Mouse (Mus musculus): ENCODE measurements around the gene Fen1.

The Fen1 gene

GRCm38 (mm10) chr19:10213796-10214471, 10.0 kb upstream of the Fen1 start:
- DNase-seq, result no peak

GRCm38 (mm10) chr19:10210885-10211284, 6.9 kb upstream of the Fen1 start:
- no peak for DNase-seq

GRCm38 (mm10) chr19:10208851-10209250, 4.9 kb upstream of the Fen1 start:
- DNase-seq, result no peak

DNA sequence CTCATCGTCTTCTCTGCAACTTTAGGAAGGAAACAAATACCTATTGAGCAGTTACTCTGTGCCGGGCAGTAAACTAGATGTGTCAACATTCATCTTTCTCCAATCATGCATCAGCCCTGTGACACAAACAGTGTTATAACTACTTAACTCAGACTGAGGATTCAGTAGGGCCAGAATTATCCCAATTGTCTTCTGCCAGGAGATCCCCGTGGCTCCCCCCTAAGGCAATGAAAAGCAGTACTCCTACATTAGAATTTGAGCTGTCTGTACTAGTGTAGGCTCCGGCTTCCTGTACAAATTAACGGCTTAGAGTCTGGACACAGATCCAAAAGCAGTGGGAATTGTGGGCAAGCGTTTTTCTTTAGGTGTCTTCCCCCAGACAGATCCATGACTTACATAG, 1.1 kb upstream of the Fen1 start:
- peak; percentile 61 for DNase-seq

DNA sequence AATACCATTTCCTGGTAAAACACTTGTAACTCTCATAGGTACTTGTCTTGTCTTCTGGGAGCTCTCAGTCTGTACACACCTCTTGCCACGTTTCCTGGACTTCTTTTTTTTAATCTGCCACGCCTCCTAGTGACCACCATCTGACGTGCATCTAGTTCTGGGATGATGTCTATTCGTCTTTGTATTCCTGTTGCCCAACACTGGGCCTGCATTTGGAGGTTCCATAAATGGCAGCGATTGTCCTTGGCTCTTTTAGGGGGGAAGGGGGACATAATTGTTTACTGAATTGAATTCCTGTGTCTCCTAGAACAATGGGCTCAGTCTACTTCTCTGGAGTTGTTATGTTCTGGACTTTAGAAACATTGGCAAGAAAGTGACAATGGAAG, 640 bp upstream of the Fen1 start:
- DNase-seq, result peak; percentile 85

GRCm38 (mm10) chr19:10203146-10203847, 672 bp downstream of the Fen1 start:
- no peak for DNase-seq

- DNase-seq, result peak; percentile 88
Observed at GRCm38 (mm10) chr19:10198723-10199122, 5.2 kb downstream of the Fen1 start.

DNA sequence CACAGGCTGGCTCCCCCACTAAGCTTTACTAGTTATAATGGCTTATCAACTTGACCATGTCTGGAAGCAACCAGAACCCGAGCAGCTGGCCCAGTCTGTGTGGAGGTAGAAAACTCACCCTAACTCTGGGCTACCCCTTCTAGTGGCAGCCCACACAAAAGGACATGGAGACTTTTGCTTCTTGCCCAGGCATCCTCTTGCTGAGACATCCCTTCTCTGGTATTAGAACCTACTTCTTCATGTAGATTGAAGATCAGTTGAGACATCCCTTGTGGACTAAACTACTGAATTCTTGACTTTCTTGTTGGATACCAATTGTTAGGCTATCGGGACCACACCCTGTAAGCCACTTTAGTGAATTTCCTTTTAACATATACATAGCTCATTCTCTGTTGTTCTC, 5.7 kb downstream of the Fen1 start:
- no peak for DNase-seq

- no peak for DNase-seq
Observed at GRCm38 (mm10) chr19:10197130-10197529, 6.8 kb downstream of the Fen1 start.

- DNase-seq, result no peak
Observed at GRCm38 (mm10) chr19:10195252-10195651, 8.7 kb downstream of the Fen1 start.

GRCm38 (mm10) chr19:10194337-10194736, 9.6 kb downstream of the Fen1 start:
- DNase-seq, result no peak

- DNase-seq, result peak; percentile 30
Observed at GRCm38 (mm10) chr19:10191326-10191725, 12.6 kb downstream of the Fen1 start.

- peak; percentile 90 for DNase-seq
Observed at GRCm38 (mm10) chr19:10190796-10191195, 13.2 kb downstream of the Fen1 start.

GRCm38 (mm10) chr19:10189940-10190339, 14.0 kb downstream of the Fen1 start:
- no peak for DNase-seq

GRCm38 (mm10) chr19:10189022-10189421, 14.9 kb downstream of the Fen1 start:
- no peak for DNase-seq

DNA sequence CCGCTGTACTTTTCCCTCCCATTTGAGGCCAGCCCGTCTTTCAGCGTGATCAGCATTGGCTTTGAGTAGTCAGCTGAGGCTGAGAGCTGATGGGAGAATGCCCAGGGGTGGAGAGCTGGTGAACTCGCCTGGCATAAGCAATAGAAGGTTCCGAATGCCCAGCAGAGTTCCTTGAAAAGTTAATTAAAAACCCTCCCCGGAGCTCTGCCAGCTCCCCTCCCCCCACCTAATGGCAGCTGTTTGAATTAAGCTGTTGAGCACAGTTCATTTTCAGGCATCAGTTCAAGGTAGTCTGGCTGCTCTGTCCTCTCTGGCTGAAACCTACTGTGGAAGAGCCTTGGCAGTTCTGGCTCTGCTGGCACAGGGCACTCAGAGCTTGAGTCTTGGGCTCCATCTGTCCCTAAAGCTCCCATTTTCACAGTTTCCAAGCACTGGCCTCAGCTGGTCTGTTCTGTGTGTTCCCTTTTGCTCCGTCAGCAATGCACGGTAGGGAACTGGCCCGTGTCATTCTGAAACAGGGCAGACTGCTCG, 15.6 kb downstream of the Fen1 start:
- peak; percentile 31 for DNase-seq

- no peak for DNase-seq
Observed at GRCm38 (mm10) chr19:10186569-10186968, 17.4 kb downstream of the Fen1 start.

GRCm38 (mm10) chr19:10185876-10186275, 18.1 kb downstream of the Fen1 start:
- DNase-seq, result no peak

DNA sequence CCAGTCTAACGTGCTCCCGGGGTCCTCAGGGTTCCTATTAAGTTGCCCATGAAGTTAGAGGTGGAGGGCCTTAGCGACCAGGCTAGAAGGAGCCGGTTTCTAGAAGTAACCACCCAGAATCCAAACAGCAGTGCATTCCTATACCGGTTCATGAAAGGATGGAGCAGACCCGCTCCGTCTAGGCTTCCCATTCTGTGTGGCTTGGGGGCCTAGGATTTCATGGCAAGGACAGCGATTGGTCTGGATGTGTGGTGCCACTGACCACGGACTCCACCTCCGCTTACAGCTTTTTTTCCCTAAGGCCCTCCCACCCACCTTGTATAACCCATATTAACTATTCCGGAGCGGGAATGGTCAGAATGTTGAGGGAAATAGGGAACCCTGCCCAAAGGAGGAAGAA, 19.9 kb downstream of the Fen1 start:
- peak; percentile 61 for DNase-seq

DNA sequence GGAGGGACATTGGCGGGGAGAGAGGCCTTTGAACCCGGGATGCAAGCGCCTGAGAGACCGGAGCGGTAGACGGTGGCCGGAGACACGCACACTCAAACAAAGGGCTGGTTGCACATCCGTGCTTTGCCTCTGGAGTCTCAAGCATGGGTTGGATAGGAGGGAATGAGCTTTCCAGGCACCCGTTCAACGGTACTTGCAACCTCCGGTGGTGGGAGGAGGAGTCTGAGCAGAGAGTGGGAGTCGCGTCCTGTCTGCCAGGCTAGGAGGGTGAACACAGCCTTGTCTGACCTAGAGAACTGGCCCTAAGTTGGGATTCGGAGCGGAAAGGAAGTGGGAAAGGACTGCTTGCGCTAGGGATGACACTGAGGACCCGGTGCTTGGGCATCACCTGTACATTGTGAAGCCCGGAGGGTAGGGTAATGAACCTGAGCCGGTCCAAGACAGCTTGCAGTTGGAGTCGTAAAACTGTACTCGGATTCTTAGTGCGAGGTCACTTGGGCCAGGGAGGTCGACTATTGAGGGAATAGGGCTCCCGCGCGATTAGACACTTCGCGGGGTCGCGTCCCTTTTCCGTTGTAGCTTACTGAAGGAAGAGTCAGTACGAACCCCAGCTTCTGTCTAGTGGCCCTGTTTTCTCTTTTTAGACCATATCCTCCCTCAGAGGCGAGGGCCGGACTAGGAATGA, 20.5 kb downstream of the Fen1 start:
- DNase-seq, result peak; percentile 89

DNA sequence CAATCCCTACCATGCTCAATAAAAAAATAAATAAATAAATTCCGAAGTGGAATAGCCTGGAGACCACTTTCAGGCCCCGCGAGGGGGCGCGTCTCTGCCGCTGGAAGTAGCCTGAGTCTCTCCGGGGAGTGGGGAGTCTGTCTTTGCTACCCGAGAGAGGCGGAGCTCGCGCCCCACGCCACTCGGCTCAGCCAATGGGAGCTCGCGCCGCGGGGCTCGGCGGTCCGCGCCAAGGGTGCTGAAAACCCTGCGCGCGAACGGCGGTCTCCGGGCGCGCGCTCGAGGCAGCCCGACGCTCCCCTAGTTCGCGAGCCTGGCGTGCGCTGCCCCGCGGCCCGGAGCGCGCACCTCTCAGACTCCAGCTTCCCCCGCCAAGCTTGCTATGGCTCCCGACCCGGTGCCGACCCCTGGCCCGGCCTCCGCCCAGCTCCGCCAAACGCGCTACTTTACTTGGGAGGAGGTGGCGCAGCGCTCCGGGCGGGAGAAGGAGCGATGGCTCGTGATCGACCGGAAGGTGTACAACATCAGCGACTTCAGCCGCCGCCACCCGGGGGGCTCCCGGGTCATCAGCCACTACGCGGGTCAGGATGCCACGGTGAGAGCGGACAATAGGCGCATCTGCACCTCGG, 21.2 kb downstream of the Fen1 start, which contains the start of gene Fads1:
Gene Fads1, plus strand, starts transcription at position 219 of the 629 bp plus-strand sequence.
- DNase-seq, result peak; percentile 97

DNA sequence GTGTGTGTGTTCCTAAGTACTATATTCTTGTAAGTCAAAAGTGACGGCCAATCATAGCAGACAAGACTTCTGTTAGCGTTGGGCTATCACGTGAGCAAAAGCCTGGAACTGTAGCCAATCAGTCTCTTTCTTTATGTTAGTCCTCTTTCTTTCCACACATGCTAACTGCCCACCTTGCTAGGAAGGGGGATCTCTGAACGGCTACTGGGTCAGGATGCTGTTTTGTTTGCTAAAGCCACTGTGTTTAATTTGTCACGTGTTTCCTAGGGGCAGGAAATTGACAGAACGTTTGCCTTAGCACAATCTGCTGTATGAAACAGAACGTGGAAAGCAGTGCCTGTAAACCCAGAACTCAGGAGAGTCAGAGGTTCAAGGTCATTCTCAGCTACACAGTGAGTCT, 21.8 kb downstream of the Fen1 start:
- DNase-seq, result no peak

- no peak for DNase-seq
Observed at GRCm38 (mm10) chr19:10181225-10181624, 22.7 kb downstream of the Fen1 start.

All from lung, postnatal 10 days (tissue).